Mouse (Mus musculus) G1E-ER4 (cell line): Measurements from ENCODE around the gene Tmem186. TPM values are rescaled to one million over a fixed set of nuclear protein-coding genes. Genes with fewer than 3 reads are reported as not detected.

ENCODE experiments used
- GATA1 ChIP-seq: IDR thresholded peaks from one replicate; pipeline ENCODE4 v1.8.0; 2012; ENCODE audit warnings: low read length, inconsistent platforms
- polyA plus RNA-seq: library from polyadenylated mRNA; stranded (reverse); fragments of >175 nt; gene quantifications from 2 replicates; pipeline ENCODE4 v1.2.3, GENCODE M21; 2012

Gene Tmem186
- 11.0 and 11.8 TPM in 2 replicates for polyA plus RNA-seq

DNA sequence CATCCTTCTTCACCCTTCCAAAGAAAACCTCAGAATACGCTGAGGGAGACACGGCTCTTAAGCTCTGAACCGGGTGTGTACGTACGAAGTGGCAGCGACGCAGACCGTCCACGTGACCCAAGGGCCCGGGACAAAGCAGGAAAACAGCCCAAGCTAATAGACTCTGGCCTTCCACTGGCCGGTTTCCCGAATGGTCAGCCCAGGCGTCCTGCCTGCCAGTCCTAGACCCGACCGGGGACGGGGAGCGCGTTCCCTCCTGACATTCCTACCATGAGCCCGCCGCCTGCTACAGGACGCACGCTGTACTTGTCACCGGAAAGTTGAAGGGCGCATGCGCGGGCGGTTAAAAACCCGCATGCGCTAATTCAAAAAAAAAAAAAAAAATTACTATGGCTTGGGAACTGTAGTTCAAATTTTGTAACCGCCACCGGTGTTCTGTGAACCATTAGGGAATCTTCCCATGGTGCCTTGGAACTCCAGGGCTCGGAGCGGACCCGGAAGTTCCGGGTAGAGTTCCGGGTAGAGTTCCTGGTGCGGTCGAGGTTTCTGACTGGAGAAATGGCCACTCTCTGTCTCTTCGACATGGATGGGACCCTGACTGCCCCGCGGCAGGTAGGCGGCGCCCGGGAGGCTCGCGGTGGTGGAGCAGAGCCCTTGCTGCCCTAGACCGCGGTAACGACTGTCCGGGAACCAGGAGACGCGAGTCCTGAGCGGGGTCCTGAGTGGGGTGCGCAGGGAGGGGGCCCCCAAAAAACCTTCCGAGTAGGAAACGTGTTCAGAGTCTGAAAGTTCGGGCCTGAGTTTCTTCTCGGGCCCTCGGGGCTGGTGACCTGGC, at the start of gene Tmem186, which contains the start of gene Pmm2:
Gene Tmem186, minus strand, starts transcription at position 496 of the 835 bp plus-strand sequence.
Gene Pmm2, plus strand, starts transcription at position 458 of the 835 bp plus-strand sequence.
- TF ChIP-seq GATA1, result no peak

DNA sequence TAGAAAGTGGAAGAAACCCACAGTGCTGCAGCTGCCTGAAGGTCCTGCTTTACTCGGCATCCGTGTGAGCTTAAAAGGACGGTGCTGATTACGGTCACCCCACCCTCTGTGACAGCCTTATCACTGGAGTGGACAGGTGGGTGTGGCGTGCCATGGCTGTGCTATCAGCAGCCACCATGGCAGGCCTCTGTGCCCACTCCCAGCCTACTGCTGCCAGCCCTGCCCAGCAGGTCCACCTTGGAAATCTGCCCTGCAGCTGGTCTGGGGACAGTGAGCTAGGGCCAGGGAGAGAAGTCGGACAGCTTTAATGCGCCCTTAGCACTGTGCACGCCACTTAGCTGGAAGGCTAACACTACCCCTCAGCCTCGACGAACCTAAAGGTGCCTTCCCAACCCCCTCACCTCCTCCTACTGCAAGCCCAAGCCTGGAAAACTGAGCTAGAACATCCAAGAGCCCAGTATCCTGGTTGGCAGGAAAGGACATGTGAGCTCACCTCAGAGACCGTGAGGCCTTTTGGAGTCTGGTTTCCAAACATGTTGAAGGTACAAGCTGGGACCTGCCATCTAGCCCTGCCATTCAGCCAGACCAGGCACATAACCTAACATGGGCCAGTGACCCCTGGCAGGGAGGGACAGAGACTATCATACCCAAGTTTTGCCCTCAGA, 49.5 kb upstream of the Tmem186 start:
- no peak for TF ChIP-seq GATA1

DNA sequence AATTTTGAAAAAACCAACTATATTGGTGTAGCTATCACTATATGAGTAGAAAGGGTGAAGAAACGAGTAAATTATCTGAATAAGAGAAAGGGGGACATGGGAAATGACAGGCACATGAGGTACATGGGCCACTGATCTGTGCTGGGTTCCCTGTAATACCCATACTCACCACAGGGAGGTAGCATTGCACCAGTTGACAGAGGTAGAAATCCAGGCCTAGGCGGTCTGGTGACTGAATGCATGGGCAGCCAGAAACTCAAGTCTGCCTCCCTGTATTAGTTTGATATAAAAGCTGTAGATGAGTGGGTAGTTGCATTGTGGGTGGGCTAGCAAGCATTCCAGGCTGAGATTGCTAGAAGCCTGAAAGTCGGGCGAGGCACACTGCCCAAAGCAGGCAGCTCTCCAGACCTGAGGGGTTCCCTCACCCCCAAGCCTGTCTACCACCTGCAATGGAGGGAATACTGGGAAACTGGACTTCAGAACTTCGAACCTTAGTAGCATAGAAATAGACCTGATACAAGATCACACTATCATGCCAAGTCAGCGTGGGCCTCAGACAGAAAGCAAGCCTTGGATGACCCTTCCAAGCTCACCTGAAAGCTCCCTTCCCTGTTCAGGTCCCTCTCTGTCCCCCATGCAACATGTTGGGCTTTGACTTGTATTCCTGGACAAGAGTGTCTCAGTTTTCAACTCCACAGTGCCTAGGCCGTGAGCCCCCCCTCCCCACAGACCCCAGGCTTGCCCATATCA, 48.8 kb upstream of the Tmem186 start:
- TF ChIP-seq GATA1, result no peak

DNA sequence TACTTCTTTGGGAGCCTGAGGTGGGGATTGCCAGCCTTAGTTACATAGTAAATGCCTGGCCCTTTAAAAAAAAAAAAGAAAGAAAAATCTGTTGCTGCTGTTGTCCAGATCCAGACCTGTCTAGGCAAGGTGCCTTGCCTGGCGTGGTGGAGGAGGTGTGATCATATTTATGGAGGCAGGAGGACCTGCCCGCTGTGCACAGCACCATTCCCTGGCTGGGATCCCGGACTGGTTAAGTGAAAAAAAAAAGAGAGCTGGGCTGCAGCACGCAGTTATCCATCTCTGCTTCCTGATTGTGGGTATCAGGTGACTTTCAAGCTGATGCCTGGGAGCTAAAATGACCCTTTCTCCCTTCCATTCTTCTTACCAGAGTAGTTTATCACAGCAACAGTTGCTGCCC, 47.6 kb upstream of the Tmem186 start:
- TF ChIP-seq GATA1, result no peak

DNA sequence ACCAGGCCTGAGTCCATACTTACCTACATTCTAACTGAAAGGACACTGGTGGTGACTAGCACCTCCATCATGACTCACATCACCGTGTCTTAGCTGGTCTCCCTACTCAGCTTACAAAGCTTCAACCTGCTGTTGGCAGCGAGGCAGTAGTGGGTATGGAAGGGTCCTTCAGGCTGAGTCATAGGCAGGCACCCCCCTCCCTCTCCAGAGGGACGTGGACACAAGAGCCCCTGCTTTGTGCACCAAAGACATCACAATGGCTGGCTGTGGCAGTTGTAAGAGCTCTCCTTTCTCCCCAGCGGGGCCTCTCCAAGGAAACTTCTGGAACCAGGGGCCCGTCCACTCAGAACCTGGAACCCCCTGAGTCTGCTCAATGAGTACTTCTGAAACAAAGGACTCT, 43.0 kb upstream of the Tmem186 start, which contains the start of gene Gm5767:
Gene Gm5767, plus strand, starts transcription at position 301 of the 400 bp plus-strand sequence.
- TF ChIP-seq GATA1, result no peak

DNA sequence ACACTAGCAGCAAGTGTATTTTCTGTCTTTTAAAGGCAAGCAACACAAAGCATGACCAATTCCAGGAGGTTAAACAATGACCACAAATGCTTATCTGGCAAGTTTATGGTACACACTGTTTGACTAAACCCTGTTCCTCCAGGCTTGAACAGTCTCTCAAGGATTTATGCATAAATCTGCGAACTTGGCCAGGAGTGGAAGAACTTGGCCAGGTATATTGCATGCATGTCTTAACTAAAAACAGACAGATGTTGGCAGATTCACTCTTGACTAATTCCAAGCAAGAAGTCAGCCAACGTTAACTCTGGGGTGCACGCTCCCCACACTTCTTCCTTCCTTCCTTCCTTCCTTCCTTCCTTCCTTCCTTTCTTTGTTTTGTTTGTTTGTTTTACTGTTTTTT, 42.3 kb upstream of the Tmem186 start:
- no peak for TF ChIP-seq GATA1

DNA sequence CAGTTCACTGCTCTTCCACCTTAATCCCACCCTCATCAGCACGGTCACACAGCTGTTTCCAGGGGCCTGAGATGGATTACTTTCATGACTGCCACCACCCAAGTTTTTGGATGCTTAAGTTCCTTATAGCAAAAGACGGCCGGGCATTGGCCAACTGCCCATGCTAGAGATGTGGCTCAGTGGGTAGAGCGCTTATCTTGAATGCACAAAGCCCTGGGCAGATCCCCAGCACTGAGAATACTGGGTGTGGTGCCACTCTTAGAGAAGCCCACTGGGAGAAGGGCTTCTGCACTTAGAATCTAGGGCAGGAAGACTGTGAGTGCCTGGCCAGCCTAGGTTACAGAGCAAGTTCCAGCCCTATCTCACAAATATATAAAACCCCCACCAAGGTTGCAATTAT, 41.2 kb upstream of the Tmem186 start:
- TF ChIP-seq GATA1, result no peak

DNA sequence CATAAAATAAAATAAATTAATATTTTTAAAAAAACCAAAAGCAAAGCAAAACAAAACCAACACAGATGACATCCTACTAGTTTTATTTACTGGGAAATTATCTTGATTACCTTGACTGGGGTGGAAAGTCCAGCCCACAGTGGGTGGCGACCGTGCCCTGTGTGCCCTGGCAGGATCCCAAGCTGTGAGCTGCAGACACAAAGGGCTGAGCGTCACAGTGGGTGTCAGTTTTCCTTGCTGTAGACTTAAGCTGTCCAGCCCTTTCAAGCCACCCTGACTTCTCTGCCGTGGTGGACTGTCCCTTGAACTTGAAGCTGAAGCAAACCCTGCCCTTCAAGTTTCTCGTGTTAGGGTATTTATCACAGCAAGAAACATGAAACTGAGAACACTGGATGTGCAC, 40.5 kb upstream of the Tmem186 start:
- TF ChIP-seq GATA1, result no peak

DNA sequence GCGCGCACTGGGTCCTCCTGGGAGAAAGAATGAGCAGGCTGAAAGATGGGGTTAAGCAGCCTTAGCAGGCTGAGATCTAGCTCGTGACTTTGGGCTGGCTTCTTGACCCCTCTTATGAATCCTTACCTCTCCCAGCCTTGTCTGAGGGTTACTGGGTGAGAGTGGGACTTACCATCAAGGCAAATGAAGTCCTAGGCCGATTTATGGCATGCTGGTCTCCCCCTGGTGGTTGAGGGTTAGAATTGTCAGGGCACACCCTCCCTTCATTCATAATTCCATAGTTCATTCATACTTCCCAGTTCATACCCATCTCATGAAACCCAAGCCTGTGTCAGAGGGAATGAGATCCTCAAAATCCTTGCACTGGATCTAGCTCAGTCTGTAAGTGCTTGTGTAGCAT, 39.3 kb upstream of the Tmem186 start:
- no peak for TF ChIP-seq GATA1

DNA sequence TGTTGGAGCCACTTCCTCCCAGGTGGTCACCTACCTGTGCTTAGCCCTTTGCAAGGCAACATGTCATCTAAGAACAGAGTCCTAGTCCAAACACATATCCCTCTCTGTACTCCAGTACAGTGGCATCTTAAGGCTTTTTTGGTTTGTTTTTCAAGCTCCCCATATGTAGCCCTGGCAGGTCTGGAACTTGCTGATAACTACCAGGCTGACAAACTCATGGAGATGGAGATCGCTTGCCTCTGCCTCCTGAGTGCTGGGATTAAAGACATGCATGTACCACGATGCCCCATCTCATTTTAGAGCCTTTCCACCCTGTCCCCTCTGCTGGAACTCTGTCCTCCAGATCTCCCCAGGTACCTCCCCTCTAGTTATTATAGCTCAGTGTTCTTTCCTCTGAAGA, 38.7 kb upstream of the Tmem186 start:
- no peak for TF ChIP-seq GATA1

DNA sequence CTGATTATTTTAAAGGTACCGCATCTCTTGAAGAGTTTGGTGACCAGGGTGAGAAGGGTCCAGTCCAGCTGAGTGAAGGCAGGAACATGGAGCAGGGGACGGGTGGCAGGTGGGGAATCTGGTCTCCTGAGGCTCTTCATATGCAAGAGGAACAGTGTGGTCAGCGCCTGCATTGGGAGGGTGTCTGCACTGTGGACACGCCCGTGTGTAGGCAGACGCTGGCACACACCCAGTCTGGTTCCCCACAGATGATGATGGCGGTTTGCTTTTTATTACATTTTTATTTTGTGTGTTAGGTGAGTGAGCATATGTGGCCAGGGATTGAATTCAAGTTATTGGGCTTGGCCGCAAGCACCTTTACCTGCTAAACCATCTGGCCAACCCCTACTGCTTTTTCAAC, 38.0 kb upstream of the Tmem186 start:
- no peak for TF ChIP-seq GATA1

DNA sequence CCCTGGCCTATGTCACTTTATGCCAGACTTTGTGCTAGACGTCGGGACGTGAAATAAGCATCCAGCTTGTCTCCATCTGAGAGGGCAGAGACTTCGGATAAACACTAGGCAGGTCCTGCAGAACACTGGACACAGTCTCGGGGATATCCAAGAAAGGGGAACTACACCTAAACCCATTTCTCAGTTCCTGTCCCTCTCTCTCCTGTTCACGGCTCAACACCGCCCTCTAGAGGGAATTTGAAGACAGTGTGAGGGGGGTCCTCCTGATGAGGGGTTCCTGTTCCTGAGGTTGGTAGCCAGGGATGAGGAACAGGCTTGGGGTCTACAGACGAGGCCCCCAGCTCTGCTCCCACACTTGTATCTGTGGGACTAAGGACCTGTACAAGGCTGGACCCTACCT, 36.7 kb upstream of the Tmem186 start:
- no peak for TF ChIP-seq GATA1

DNA sequence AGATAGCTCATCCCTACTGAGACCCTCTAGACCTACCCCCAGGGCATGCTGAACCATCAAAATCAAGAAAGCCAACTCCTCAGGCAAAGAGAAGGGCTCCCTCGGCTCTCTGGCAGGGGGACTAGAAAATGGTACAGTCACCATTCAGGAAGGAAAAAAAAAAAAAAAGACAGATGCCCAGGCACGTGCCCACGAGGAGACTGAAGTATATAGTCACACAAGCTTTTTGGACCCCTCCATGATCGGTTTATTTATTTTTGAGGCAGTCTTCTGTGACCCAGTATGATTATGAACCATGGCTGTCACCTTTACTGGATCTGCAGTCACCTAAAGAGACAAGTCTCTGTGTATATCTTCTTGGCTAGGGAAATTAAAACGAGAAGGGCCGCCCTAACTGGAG, 35.8 kb upstream of the Tmem186 start:
- TF ChIP-seq GATA1, result no peak

DNA sequence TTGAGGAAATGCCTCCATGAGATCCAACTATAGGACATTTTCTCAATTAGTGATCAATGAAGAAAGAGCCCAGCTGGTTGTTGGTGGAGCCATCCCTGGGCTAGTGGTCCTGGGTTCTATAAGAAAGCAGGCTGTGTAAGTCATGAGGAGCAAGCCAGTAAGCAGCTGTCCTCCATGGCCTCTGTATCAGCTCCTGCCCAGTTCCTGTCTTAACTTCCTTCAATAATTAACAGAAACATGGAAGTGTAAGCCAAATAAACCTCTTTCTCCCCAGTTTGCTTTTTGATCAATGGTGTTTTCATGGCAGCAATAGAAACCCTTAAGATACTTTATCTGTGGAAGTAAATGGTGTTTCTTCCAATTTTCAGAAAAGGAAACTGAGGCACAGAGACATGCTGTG, 35.3 kb upstream of the Tmem186 start:
- no peak for TF ChIP-seq GATA1

DNA sequence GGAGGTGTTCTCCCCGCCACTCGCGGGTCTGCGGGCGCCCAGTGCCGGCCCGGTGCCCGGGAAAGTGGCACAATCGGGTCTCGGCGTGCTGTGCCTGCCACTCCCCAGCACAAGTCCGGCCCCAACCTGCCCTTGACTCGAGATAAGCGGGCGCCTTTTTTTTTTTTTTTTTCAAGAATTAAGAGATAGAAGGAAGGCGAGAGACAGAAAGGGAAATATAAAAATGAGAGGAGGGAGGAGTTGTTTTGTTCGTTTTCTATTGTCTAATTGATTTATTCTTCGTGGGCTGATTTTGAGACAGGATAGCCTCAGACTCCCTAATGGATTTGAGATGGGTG, 34.8 kb upstream of the Tmem186 start:
- TF ChIP-seq GATA1, result no peak
